Mouse (Mus musculus): ENCODE measurements around the gene Nhlrc2. TPM values are rescaled to one million over a fixed set of nuclear protein-coding genes. Genes with fewer than 3 reads are reported as not detected.

Gene Nhlrc2
- polyA plus RNA-seq, 1 experiment, result 27.8 TPM

DNA sequence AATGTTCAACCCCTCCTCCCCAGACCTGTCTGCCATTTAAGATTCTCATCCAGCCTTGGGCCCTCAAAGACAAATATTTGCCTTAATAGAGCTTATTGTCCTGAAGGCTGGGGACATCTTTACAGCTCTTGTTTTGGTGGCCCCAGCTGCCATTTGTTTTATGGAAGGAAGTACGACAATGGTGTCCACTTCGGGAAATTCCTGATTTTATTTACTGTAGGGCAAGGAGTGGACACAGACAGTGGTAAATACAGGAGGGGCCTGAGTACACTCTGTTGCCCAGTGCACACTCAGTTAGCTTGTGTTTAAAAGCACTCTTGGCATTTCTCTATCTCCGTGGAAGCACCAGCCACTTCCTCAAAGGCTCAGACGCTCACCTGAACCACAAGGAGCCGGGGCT lies 66.1 kb downstream of the Nhlrc2 start:
- Histone ChIP-seq H3K36me3 (ENCODE audit: control insufficient read depth, insufficient read depth, low read length, poor library complexity, severe bottlenecking) (no peaks in the 10 kb centered on the region), H3K9me3 (replicated peaks; ENCODE audit: control insufficient read depth, insufficient read depth, low read length, poor library complexity, severe bottlenecking) (no peaks in the 10 kb centered on the region), H3K9ac (ENCODE audit: low read depth, poor library complexity, severe bottlenecking) (no peak overlapping the region), H3K27ac (ENCODE audit: insufficient read depth, low read length) (no peak overlapping the region), H3K4me3 (ENCODE audit: low read depth, low read length) (no peak overlapping the region), H3K27me3 (ENCODE audit: control insufficient read depth, insufficient read depth, low read length, poor library complexity, severe bottlenecking) (no peaks in the 10 kb centered on the region), H3K4me1 (ENCODE audit: control insufficient read depth, insufficient read depth, low read length) (no peaks in the 10 kb centered on the region)
- TF ChIP-seq POLR2A (IDR thresholded peaks at IDR 0.05; ENCODE audit: insufficient read depth, low read length) (no peak), EP300 (IDR thresholded peaks at IDR 0.05; ENCODE audit: insufficient read depth, low read depth, low read length) (no peak), CTCF (IDR thresholded peaks at IDR 0.05; ENCODE audit: low read depth, low read length) (no peak)

DNA sequence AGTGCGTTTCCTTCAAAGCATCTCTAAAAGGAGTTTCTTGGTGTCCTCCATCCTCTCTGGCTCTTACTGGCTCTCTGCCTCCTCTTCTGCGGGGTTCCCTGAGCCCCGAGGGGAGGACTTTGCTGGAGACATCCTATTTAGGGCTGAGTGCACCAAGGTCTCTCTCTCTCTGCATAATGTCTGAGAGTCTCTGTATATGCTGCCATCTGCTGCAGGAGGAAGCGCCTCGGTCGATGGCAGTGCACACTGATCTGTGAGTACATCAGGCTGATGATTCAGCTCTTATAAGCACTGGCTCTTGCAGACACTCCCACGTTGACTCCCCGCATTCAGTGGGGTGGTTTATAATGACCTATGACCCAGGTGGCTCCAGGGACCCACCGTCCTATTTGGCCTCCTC lies 70.8 kb downstream of the Nhlrc2 start:
- Histone ChIP-seq H3K27me3 (ENCODE audit: control insufficient read depth, insufficient read depth, low read length, poor library complexity, severe bottlenecking) (no peaks in the 10 kb centered on the region), H3K9me3 (replicated peaks; ENCODE audit: control insufficient read depth, insufficient read depth, low read length, poor library complexity, severe bottlenecking) (no peaks in the 10 kb centered on the region), H3K4me1 (ENCODE audit: control insufficient read depth, insufficient read depth, low read length) (no peaks in the 10 kb centered on the region), H3K9ac (ENCODE audit: low read depth, poor library complexity, severe bottlenecking) (no peak overlapping the region), H3K4me3 (ENCODE audit: low read depth, low read length) (no peak overlapping the region), H3K36me3 (ENCODE audit: control insufficient read depth, insufficient read depth, low read length, poor library complexity, severe bottlenecking) (no peaks in the 10 kb centered on the region), H3K27ac (ENCODE audit: insufficient read depth, low read length) (no peak overlapping the region)
- TF ChIP-seq EP300 (IDR thresholded peaks at IDR 0.05; ENCODE audit: insufficient read depth, low read depth, low read length) (no peak), POLR2A (IDR thresholded peaks at IDR 0.05; ENCODE audit: insufficient read depth, low read length) (no peak), CTCF (IDR thresholded peaks at IDR 0.05; ENCODE audit: low read depth, low read length) (no peak)

DNA sequence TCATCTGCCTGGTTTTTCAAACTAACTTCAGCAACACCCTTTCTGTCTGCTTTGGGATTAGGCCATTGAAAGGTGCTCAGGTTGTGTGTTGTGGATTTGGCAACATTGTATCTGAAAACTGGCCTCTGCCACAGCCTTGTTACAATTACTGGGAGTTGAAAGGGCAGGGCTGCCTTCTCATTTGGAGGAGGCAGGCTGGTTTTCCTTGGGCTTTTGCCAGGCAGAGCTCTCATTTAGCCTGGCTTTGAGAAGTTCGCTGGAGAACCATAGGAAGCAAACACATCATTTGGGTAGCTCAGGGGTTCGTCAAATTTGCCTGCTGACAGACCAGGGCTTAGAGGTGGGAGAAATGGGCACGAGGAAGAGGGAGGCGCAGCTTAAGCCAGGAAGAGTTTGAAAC lies 71.5 kb downstream of the Nhlrc2 start:
- no peak overlapping the region for H3K4me3 ChIP-seq (ENCODE audit: low read depth, low read length)
- H3K27me3 ChIP-seq (ENCODE audit: control insufficient read depth, insufficient read depth, low read length, poor library complexity, severe bottlenecking), result no peaks in the 10 kb centered on the region
- no peaks in the 10 kb centered on the region for H3K4me1 ChIP-seq (ENCODE audit: control insufficient read depth, insufficient read depth, low read length)
- no peak overlapping the region for H3K9ac ChIP-seq (ENCODE audit: low read depth, poor library complexity, severe bottlenecking)
- H3K36me3 ChIP-seq (ENCODE audit: control insufficient read depth, insufficient read depth, low read length, poor library complexity, severe bottlenecking), result no peaks in the 10 kb centered on the region
- H3K9me3 ChIP-seq (replicated peaks; ENCODE audit: control insufficient read depth, insufficient read depth, low read length, poor library complexity, severe bottlenecking), result no peaks in the 10 kb centered on the region
- no peak for TF ChIP-seq CTCF (IDR thresholded peaks at IDR 0.05; ENCODE audit: low read depth, low read length)
- no peak for TF ChIP-seq POLR2A (IDR thresholded peaks at IDR 0.05; ENCODE audit: insufficient read depth, low read length)
- no peak for TF ChIP-seq EP300 (IDR thresholded peaks at IDR 0.05; ENCODE audit: insufficient read depth, low read depth, low read length)
- H3K27ac ChIP-seq (ENCODE audit: insufficient read depth, low read length), result no peak overlapping the region

DNA sequence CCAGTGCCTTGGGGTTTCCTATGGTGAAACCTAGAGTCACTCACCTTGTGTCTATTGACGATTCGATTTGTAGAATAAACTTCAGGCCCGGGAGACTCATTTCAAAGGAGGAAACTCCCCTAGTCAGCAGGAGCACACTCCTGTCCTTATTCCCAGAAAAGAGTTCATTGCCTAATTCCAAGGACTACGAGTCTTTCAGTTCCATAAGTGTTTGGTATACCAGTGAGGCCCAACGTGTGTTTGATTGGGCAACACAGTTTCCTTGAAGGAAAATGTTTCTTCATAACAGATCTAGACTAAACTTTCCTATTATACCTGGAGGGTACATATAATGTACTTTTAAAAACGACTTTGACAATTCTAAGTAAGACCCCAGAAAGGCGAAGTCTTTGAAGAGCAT lies 73.8 kb downstream of the Nhlrc2 start:
- no peaks in the 10 kb centered on the region for H3K4me1 ChIP-seq (ENCODE audit: control insufficient read depth, insufficient read depth, low read length)
- H3K9ac ChIP-seq (ENCODE audit: low read depth, poor library complexity, severe bottlenecking), result no peak overlapping the region
- no peaks in the 10 kb centered on the region for H3K36me3 ChIP-seq (ENCODE audit: control insufficient read depth, insufficient read depth, low read length, poor library complexity, severe bottlenecking)
- H3K4me3 ChIP-seq (ENCODE audit: low read depth, low read length), result no peak overlapping the region
- no peaks in the 10 kb centered on the region for H3K9me3 ChIP-seq (replicated peaks; ENCODE audit: control insufficient read depth, insufficient read depth, low read length, poor library complexity, severe bottlenecking)
- no peaks in the 10 kb centered on the region for H3K27me3 ChIP-seq (ENCODE audit: control insufficient read depth, insufficient read depth, low read length, poor library complexity, severe bottlenecking)
- TF ChIP-seq POLR2A (IDR thresholded peaks at IDR 0.05; ENCODE audit: insufficient read depth, low read length), result no peak
- no peak for TF ChIP-seq CTCF (IDR thresholded peaks at IDR 0.05; ENCODE audit: low read depth, low read length)
- no peak overlapping the region for H3K27ac ChIP-seq (ENCODE audit: insufficient read depth, low read length)

DNA sequence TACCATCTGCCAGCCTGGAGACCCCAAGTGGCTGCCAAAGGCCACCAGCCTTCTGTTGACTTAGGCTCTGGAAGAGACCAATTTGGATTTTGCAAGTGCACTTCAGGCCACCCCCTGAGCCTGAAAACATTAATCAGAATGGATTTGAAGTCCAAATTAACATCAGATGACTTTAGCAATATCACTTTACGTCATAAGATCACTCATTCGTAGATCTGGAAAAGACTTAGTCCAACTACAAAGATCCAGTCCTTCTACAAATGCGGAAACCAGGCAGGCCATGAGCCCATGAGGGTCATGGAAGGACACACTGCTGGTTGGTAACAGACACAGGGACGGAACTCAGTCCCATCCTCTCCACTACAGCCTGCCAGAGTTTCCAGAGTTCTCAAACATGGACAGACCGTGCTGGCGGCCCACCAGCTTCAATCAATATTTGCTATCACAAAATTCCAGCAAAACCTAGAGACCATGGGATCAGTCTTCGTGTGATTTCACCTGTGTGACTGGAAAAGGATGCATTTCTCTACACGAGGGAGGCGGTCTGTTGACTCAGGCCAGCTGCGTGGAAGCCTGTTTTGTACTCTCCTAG lies 79.9 kb downstream of the Nhlrc2 start:
- Histone ChIP-seq H3K4me3 (ENCODE audit: low read depth, low read length) (no peak overlapping the region), H3K9me3 (replicated peaks; ENCODE audit: control insufficient read depth, insufficient read depth, low read length, poor library complexity, severe bottlenecking) (no peaks in the 10 kb centered on the region), H3K36me3 (ENCODE audit: control insufficient read depth, insufficient read depth, low read length, poor library complexity, severe bottlenecking) (no peaks in the 10 kb centered on the region), H3K4me1 (ENCODE audit: control insufficient read depth, insufficient read depth, low read length) (no peaks in the 10 kb centered on the region), H3K27ac (ENCODE audit: insufficient read depth, low read length) (no peak overlapping the region), H3K27me3 (ENCODE audit: control insufficient read depth, insufficient read depth, low read length, poor library complexity, severe bottlenecking) (no peaks in the 10 kb centered on the region), H3K9ac (ENCODE audit: low read depth, poor library complexity, severe bottlenecking) (no peak overlapping the region)
- TF ChIP-seq CTCF (IDR thresholded peaks at IDR 0.05; ENCODE audit: low read depth, low read length) (no peak), EP300 (IDR thresholded peaks at IDR 0.05; ENCODE audit: insufficient read depth, low read depth, low read length) (no peak), POLR2A (IDR thresholded peaks at IDR 0.05; ENCODE audit: insufficient read depth, low read length) (no peak)

DNA sequence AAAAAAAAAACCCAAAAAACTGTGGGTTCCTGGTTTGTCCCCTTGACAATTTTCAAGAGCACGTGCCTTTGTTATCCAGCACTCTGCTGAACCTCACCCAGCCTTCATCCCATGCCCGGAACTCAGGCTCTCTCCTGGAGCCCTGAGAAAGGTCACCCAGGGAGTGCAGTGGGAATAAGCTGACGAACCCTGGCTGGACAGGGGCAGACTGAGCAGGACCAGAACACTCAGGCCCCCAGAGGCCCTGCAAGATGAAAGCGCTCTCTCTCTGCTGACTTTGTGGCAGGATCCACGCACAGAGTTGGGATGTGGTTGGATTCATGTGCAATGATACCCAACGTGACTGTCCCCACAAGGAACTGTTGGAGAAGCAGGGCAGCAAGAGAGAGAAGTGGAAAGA lies 81.6 kb downstream of the Nhlrc2 start:
- H3K36me3 ChIP-seq (ENCODE audit: control insufficient read depth, insufficient read depth, low read length, poor library complexity, severe bottlenecking), result no peaks in the 10 kb centered on the region
- H3K27ac ChIP-seq (ENCODE audit: insufficient read depth, low read length), result no peak overlapping the region
- H3K27me3 ChIP-seq (ENCODE audit: control insufficient read depth, insufficient read depth, low read length, poor library complexity, severe bottlenecking), result peaks cover 1% of the 10 kb centered on the region; the same call in 1 of the 2 replicates
- H3K9me3 ChIP-seq (replicated peaks; ENCODE audit: control insufficient read depth, insufficient read depth, low read length, poor library complexity, severe bottlenecking), result no peaks in the 10 kb centered on the region
- no peak overlapping the region for H3K9ac ChIP-seq (ENCODE audit: low read depth, poor library complexity, severe bottlenecking)
- H3K4me3 ChIP-seq (ENCODE audit: low read depth, low read length), result no peak overlapping the region
- no peaks in the 10 kb centered on the region for H3K4me1 ChIP-seq (ENCODE audit: control insufficient read depth, insufficient read depth, low read length)
- TF ChIP-seq EP300 (IDR thresholded peaks at IDR 0.05; ENCODE audit: insufficient read depth, low read depth, low read length) (no peak), CTCF (IDR thresholded peaks at IDR 0.05; ENCODE audit: low read depth, low read length) (no peak), POLR2A (IDR thresholded peaks at IDR 0.05; ENCODE audit: insufficient read depth, low read length) (no peak)

Data from ES-Bruce4 (cell line).